Mouse (Mus musculus) frontal cortex, adult 2 months (tissue): ENCODE data around the gene Cdc42bpg. TPM values are rescaled to one million over a fixed set of nuclear protein-coding genes. Genes with fewer than 3 reads are reported as not detected.
A peak's percentile ranks its signal among the peaks of the same experiment; 100 is the strongest.
"Not testable (repeated sequence)": the region's sequence is repeated elsewhere in the genome, so short reads cannot be mapped to it uniquely, and the experiment has no call there.

Source experiments
- DNase-seq, 2 experiments: peaks; one replicate each; pipeline ENCODE4 v3.0.0; 2022; ENCODE audit warnings: low spot score in 1 of 2; ENCODE audit errors: extremely low spot score in 1 of 2
- polyA plus RNA-seq: library from polyadenylated mRNA; depleted of rRNA; stranded (reverse); fragments of >200 nt; gene quantifications from 2 replicates; pipeline ENCODE4 v1.2.3, GENCODE M21; 2012

Gene Cdc42bpg
- polyA plus RNA-seq, 1 experiment, result 3.3 TPM

GRCm38 (mm10) chr19:6276426-6277421, 29.5 kb upstream of the Cdc42bpg start, which contains the start of gene Ehd1:
Gene Ehd1 (plus strand): TSS chr19:6276725.
- peak; percentile 95 to 97 for DNase-seq

- DNase-seq, result no peak
Observed at GRCm38 (mm10) chr19:6277661-6278438, 28.4 kb upstream of the Cdc42bpg start.

- DNase-seq, result no peak
Observed at GRCm38 (mm10) chr19:6278439-6279073, 27.7 kb upstream of the Cdc42bpg start.

DNA sequence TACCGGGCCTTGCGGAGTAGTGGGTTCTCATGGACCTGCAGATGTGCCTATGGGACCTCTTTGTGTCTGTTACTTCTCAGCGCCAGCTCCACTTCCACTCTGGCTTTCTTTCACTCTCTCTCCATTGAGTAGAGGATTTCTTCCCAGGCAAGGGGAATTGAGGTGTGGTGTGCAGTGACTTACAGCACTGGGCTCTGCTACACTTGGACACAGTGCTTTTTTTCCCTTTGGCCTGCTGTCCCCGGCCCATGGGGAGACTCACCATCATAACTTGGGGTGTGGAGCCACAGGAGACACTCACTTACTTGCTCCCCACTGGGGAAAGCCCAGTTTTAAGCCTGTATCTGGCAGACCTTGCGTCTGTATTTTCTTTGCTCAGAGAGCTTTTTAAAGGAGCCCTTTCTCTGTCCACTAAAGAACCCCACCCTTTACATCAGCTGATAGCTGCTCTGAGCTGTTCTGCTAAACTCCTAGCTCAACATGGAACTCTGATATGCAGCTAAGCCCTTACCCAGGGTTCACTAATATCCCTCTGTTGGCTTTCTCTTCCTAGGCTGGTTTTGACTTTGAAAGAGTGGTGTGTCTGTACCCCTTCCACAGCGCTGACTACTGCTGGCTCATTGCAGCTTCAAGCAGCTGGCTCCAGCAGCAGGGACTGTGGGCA, 26.6 kb upstream of the Cdc42bpg start:
- no peak for DNase-seq

DNA sequence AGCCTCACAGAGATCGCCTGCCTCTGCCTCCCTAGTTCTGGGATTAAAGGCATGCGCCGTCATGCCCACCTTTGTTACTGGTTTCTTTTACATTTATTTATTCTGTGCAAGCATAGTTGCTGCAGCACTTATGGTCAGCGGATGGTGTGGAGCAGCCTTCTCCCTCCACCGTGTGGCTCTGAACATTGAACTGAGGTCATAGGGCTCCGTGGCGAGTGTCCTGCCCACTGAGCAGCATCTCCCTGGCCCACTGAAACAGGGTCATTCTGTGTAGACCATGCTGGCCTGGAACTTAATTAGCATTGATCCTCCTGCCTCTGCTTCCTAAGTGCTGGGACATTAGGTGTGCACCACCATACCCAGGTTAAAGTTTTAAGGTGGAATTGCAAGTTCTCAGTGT, 25.7 kb upstream of the Cdc42bpg start:
- DNase-seq, result no peak

DNA sequence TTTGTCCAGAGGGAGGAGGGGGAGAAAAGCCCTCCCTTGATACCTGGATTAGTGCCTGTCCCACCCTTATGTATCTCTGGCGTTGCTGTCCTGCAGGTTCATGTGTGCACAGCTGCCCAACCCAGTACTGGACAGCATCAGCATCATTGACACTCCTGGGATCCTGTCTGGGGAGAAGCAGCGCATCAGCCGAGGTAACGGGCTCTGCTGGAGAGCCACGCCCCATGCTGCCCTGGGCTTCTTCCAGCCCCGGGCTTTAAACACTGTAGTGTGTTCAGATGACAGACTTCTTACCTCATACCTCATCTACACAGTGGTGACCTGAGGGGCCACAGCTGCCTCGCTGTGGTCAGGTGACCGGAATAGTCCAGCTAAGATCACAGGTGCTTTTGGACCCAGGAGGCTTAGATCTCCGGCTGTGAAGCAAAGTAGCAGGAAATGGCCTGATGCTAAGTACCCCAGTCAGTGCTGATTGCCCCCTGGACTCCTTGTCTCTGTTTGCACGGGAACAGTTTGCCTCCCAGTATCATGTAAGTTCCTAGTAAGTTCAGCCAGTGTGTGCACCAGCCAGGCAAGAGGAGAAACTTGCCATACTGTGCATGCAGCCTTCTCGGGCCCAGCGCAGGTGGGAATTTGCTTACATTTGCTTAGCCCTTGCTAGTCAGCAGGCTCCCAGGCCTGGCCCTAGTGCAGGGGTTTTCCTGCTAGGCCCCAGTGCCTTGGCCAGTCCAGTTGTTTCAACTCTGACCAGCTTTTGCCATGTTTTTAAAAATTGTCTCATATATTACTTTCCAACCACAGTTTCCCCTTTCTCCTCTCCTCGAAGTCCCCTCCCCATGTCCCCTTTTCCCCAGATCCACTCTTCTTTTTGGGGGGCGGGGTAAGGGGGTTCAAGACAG, 24.9 kb upstream of the Cdc42bpg start:
- no peak for DNase-seq

DNA sequence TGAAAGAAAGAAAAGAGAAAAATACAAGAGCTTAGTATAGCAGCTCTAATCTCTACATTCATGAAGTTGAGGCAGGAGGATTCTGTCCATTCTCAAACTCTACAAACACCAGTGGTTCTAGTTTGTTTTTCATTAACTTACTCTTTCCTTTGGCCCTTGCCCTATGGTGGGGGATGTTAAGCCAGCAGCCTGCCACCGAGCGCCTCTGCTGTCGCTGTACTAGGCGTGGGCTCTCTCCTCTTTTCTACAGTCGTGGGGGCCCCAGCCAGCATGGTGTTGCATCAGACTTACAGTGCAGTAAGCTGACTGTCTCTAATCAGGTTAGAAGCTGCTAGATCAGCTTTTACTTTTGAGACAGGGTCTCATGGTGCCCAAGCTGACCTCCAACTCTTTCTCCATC, 23.3 kb upstream of the Cdc42bpg start:
- DNase-seq, result no peak

GRCm38 (mm10) chr19:6284502-6284901, 21.8 kb upstream of the Cdc42bpg start:
- DNase-seq, result no peak

DNA sequence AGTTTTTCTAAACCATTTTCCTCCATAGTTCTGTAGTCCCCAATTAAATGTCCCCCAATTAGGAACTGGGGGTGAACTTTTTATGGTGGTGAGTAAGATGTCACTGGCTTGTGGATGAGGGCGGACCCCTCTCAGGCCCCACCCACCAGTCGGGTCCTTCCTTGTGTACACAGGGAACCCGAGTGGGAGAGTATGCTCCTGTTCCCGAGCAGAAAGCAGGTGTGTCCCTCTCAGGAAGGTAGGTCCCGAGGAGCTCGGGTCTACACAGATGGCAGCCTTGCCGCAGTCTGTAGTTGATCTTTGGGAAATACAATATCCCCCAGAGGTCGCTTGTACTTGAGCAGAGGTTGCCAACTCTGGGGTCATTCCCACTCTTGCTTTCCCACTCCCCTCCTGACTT, 21.0 kb upstream of the Cdc42bpg start:
- DNase-seq, result no peak

GRCm38 (mm10) chr19:6285632-6286433, 20.4 kb upstream of the Cdc42bpg start:
- no peak for DNase-seq

GRCm38 (mm10) chr19:6286434-6287401, 19.5 kb upstream of the Cdc42bpg start:
- no peak for DNase-seq

DNA sequence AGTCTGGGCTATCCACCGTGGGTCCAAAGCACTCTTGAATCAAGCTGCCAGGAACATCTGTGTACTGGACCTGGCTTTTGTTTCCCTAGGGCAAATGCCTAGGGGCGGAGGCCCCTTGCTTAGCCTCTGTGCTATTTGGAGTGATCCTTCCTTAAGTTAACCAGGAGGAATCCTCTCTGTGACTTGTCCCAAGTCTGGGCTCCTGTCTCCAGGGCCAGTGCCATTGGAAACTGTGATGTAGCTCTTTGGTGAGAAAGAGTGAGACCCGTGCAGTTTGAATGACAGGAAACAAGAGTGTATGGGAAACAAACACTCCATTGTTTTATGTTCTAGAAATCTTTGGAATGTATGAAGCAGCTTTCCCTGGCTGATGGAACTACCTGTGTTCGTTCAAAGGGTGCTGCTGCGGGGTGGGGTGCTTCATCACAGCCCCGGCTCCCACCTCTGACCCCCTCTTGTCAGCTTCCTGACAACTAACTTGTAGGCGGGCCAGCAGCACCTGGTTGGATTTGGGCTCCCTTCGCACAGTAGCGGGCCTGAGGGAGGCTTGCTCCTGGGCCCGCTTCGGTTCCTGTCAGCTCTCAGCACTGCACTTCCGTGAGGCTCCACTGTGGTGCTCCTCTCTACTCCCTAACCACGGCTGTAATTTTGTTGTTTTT, 17.9 kb upstream of the Cdc42bpg start:
- no peak for DNase-seq

- DNase-seq, result no peak
Observed at GRCm38 (mm10) chr19:6289696-6290238, 16.5 kb upstream of the Cdc42bpg start.

- not testable (repeated sequence) for DNase-seq
Observed at GRCm38 (mm10) chr19:6290720-6291116, 15.5 kb upstream of the Cdc42bpg start.

GRCm38 (mm10) chr19:6291117-6291781, 15.0 kb upstream of the Cdc42bpg start:
- DNase-seq, result no peak

DNA sequence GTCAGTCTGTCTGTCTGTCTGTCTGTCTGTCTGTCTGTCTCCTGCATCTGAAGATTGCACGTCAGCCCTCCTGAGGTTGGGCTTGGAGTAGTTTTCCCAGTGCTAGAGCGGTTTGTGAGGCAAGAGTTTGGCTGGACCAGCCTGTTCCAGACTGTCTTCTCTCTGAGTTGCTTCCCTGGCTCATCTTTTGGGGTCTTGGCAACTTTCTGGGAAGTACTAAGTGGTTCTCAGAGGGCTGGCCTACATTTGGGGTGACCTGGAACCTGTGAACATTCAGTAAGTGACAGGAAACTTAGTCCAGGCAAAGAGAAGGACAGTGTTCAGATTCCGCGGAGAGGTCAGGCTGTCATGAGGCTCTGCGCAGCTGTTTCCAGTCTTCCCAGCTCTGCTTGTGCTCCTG, 14.0 kb upstream of the Cdc42bpg start:
- DNase-seq, result no peak
